Mouse (Mus musculus) myocyte (in vitro differentiated cells): ENCODE data around the gene Dner. TPM values are rescaled to one million over a fixed set of nuclear protein-coding genes. Genes with fewer than 3 reads are reported as not detected.
A peak's percentile ranks its signal among the peaks of the same experiment; 100 is the strongest.

Experiments used
- H3K27me3 ChIP-seq: one replicate; pipeline ENCODE4 v1.6.1; 2011; ENCODE audit not compliant: control insufficient read depth, insufficient read depth, insufficient read length
- H3K36me3 ChIP-seq: one replicate; pipeline ENCODE4 v1.6.1; 2011; ENCODE audit not compliant: control insufficient read depth, insufficient read depth
- H3K4me2 ChIP-seq: one replicate; pipeline ENCODE4 v1.6.1; 2011; ENCODE audit warnings: low read depth, control low read depth
- H3K4me3 ChIP-seq: one replicate; pipeline ENCODE4 v1.5.1; 2011; ENCODE audit warnings: mild to moderate bottlenecking, control low read depth, moderate library complexity
- H3K79me2 ChIP-seq: one replicate; pipeline ENCODE4 v1.6.1; 2011; ENCODE audit not compliant: control insufficient read depth, insufficient read depth
- H3ac ChIP-seq: one replicate; pipeline ENCODE4 v1.6.1; 2011; ENCODE audit not compliant: control insufficient read depth, insufficient read length
- CEBPB ChIP-seq: IDR thresholded peaks from 2 replicates; pipeline ENCODE4 v1.6.1; 2011; ENCODE audit warnings: mild to moderate bottlenecking, moderate library complexity; ENCODE audit not compliant: poor library complexity, insufficient read depth, severe bottlenecking
- E2F4 ChIP-seq: IDR thresholded peaks from one replicate; pipeline ENCODE4 v1.6.1; 2011; ENCODE audit warnings: mild to moderate bottlenecking, control low read depth, moderate library complexity; ENCODE audit not compliant: insufficient read depth
- MAX ChIP-seq: IDR thresholded peaks from one replicate; pipeline ENCODE4 v1.6.1; 2011; ENCODE audit warnings: low read depth, mild to moderate bottlenecking, control low read depth
- MYOD1 ChIP-seq, 3 experiments: IDR thresholded peaks; one replicate each; pipeline ENCODE4 v1.6.1; 2011; ENCODE audit warnings: control low read depth in 2 of 3, low read depth in 2 of 3, mild to moderate bottlenecking in 2 of 3, moderate library complexity in 1 of 3; ENCODE audit not compliant: insufficient read length in 2 of 3, control insufficient read depth in 1 of 3
- MYOG ChIP-seq, 3 experiments: IDR thresholded peaks; one replicate each; pipeline ENCODE4 v1.6.1; 2011; ENCODE audit warnings: control low read depth in 2 of 3, low read depth in 2 of 3, mild to moderate bottlenecking in 2 of 3; ENCODE audit not compliant: insufficient read length in 2 of 3, control insufficient read depth in 1 of 3, insufficient read depth in 1 of 3
- POLR2A ChIP-seq: IDR thresholded peaks from one replicate; pipeline ENCODE4 v1.6.1; 2011; ENCODE audit warnings: low read depth, mild to moderate bottlenecking, control low read depth, moderate library complexity; ENCODE audit not compliant: insufficient read length
- POLR2AphosphoS2 ChIP-seq: IDR thresholded peaks from one replicate; pipeline ENCODE4 v1.6.1; 2011; ENCODE audit warnings: low read depth, control low read depth; ENCODE audit not compliant: insufficient read length
- REST ChIP-seq: IDR thresholded peaks from one replicate; pipeline ENCODE4 v1.6.1; 2011; ENCODE audit warnings: mild to moderate bottlenecking, control low read depth, moderate library complexity; ENCODE audit not compliant: insufficient read depth, insufficient read length
- SRF ChIP-seq: IDR thresholded peaks from one replicate; pipeline ENCODE4 v1.6.1; 2011; ENCODE audit warnings: low read depth; ENCODE audit not compliant: control insufficient read depth, insufficient read length
- TCF12 ChIP-seq: IDR thresholded peaks from one replicate; pipeline ENCODE4 v1.6.1; 2011; ENCODE audit warnings: mild to moderate bottlenecking, control low read depth; ENCODE audit not compliant: poor library complexity, insufficient read depth, severe bottlenecking
- TCF3 ChIP-seq: IDR thresholded peaks from one replicate; pipeline ENCODE4 v1.6.1; 2011; ENCODE audit warnings: low read depth, control low read depth; ENCODE audit not compliant: insufficient read length
- USF1 ChIP-seq: IDR thresholded peaks from one replicate; pipeline ENCODE4 v1.6.1; 2011; ENCODE audit warnings: low read depth, mild to moderate bottlenecking, control low read depth, moderate library complexity
- polyA plus RNA-seq: library from polyadenylated mRNA; unstranded; fragments of >200 nt; fragmentation: generic; extraction: Trizol; gene quantifications from one replicate; pipeline ENCODE4 v1.2.1, GENCODE M21; 2012; ENCODE audit warnings: missing spikeins

Gene Dner
- polyA plus RNA-seq, 1 experiment = 0.05 TPM

DNA sequence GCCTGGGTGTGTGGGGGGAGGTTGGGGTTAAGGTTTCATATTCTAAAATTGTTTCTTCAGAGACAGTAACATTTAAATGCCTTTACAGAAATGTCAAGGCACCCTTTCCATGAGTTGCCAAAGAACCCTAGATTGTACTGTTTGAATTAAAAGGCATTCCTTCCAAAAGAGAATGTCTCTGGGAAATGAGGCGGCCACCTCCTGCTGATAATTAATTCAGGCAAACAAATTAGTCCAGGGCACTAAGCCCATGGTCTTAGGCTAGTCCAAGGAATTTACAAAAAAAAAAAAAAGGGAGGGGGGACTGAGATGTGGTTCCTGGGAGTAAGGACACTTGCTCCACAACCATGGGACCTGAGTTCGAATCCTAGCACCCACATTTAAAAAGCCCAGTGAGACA is 273.1 kb downstream of the Dner start:
- no peaks in the 10 kb centered on the region for H3K79me2 ChIP-seq
- H3K27me3 ChIP-seq = no peaks in the 10 kb centered on the region
- no peaks in the 10 kb centered on the region for H3K36me3 ChIP-seq
- H3K4me2 ChIP-seq = no peak overlapping the region
- no peak for TF ChIP-seq REST
- no peak for TF ChIP-seq TCF3
- no peak for TF ChIP-seq POLR2AphosphoS2
- no peak for TF ChIP-seq POLR2A
- TF ChIP-seq MYOG (IDR thresholded peaks at IDR 0.05; ENCODE audit: control insufficient read depth in 1 of 3, insufficient read depth in 1 of 3, insufficient read length in 2 of 3, low read depth in 2 of 3) = no peak
- TF ChIP-seq TCF12 = no peak
- no peak for TF ChIP-seq MAX
- TF ChIP-seq MYOD1 (IDR thresholded peaks at IDR 0.05; ENCODE audit: control insufficient read depth in 1 of 3, insufficient read length in 2 of 3, low read depth in 2 of 3) = no peak
- no peak for TF ChIP-seq SRF
- no peak for TF ChIP-seq USF1
- TF ChIP-seq E2F4 = no peak
- no peak for TF ChIP-seq CEBPB
- H3K4me3 ChIP-seq = no peak overlapping the region
- H3ac ChIP-seq = no peak overlapping the region

DNA sequence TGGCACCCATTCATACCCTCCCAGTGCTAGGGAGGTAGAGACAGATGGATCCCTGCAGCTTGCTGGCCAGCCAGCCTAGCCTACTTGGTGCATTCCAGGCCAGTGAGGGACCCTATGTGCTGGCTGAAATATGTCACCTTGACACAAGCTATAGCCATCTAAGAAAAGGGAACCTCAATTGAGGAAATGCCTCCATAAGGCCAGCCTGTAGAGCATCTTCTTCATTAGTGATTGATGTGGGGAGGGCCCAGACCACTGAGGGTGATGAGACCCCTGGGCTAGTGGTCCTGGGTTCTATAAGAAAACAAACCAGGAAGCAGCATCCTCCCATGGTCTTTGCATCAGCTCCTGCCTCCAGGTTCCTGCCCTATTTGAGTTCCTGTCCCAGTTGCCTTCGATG is 274.2 kb downstream of the Dner start:
- Histone ChIP-seq H3K36me3 (no peaks in the 10 kb centered on the region), H3K4me3 (no peak overlapping the region), H3ac (no peak overlapping the region), H3K27me3 (no peaks in the 10 kb centered on the region), H3K79me2 (no peaks in the 10 kb centered on the region), H3K4me2 (no peak overlapping the region)
- no peak for TF ChIP-seq POLR2AphosphoS2
- TF ChIP-seq REST = no peak
- TF ChIP-seq USF1 = no peak

DNA sequence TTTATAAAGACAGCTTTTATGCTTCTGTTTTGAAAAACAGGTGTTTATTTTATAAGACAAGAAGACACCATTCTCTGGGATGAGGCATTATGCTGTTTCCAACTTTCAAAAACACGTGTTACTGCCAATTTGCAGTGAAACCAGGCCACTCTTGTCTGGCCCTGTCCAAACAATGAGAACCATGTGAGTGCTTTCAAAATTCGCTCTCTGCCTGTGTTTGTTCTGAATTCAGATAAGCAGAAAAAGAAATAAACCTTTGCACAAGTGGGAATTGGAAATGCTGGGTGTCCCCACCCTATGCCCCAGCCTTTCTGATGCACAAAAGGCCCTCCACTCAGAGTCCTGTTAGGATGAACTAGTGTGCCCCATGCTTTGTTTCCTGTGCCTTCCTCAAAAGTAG is 276.6 kb downstream of the Dner start:
- Histone ChIP-seq H3ac (no peak overlapping the region), H3K27me3 (no peaks in the 10 kb centered on the region), H3K79me2 (no peaks in the 10 kb centered on the region), H3K36me3 (no peaks in the 10 kb centered on the region), H3K4me3 (no peak overlapping the region), H3K4me2 (no peak overlapping the region)
- TF ChIP-seq POLR2AphosphoS2 = no peak
- TF ChIP-seq CEBPB = no peak
- no peak for TF ChIP-seq TCF12
- no peak for TF ChIP-seq E2F4
- no peak for TF ChIP-seq POLR2A
- no peak for TF ChIP-seq SRF
- no peak for TF ChIP-seq MAX
- no peak for TF ChIP-seq USF1
- no peak for TF ChIP-seq REST
- TF ChIP-seq MYOD1 (IDR thresholded peaks at IDR 0.05; ENCODE audit: control insufficient read depth in 1 of 3, insufficient read length in 2 of 3, low read depth in 2 of 3) = no peak
- no peak for TF ChIP-seq MYOG (IDR thresholded peaks at IDR 0.05; ENCODE audit: control insufficient read depth in 1 of 3, insufficient read depth in 1 of 3, insufficient read length in 2 of 3, low read depth in 2 of 3)
- TF ChIP-seq TCF3 = no peak

DNA sequence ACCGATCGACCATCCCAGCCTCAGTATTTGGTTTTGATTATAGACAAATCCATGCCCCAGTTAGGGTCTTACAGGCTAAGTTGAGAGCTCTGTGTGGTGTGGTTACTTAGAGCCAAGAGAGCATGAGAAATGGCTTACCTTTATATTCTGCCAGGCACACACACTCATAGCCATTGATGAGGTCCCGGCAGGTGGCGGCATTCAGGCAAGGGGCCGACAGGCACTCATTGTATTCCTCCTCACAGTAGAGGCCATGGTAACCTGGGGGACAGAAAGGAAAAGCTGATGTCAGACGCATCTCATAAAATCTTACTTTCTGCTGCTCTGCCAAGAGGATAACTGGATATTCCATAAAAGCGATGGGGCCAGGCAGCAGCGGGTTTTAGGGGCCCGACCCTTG is 277.5 kb downstream of the Dner start:
- H3K27me3 ChIP-seq = no peaks in the 10 kb centered on the region
- no peaks in the 10 kb centered on the region for H3K36me3 ChIP-seq
- no peaks in the 10 kb centered on the region for H3K79me2 ChIP-seq
- TF ChIP-seq MYOD1 (IDR thresholded peaks at IDR 0.05; ENCODE audit: control insufficient read depth in 1 of 3, insufficient read length in 2 of 3, low read depth in 2 of 3) (no peak), TCF3 (no peak), E2F4 (no peak), USF1 (no peak), TCF12 (no peak), POLR2AphosphoS2 (no peak), MAX (no peak), POLR2A (no peak), CEBPB (no peak), SRF (no peak), MYOG (IDR thresholded peaks at IDR 0.05; ENCODE audit: control insufficient read depth in 1 of 3, insufficient read depth in 1 of 3, insufficient read length in 2 of 3, low read depth in 2 of 3) (no peak), REST (no peak)
- H3K4me2 ChIP-seq = no peak overlapping the region
- no peak overlapping the region for H3K4me3 ChIP-seq
- H3ac ChIP-seq = no peak overlapping the region

DNA sequence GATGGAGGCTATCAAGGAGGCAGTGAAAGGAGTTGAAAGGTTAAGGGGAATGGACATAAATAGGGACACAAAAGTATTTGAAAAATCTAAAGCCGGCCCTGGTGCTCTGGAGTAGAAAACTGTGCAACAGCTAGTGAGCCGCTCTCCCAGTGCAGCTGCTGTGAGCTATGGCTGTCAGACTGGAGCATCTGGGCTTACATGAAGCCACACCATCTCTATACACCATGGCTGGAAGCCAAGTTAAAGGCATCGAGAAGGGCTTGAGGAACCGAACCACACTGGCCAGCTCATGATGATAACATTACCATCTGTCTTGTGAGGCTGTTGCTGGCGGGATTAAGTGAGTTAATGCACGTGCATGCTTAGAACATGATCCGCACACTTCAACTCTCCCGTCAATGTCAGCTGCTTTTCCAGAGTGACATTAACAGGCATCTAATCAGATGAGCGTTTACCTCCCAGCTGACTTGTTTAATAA is 278.2 kb downstream of the Dner start:
- H3K4me2 ChIP-seq = no peak overlapping the region
- H3ac ChIP-seq = no peak overlapping the region
- H3K36me3 ChIP-seq = no peaks in the 10 kb centered on the region
- no peaks in the 10 kb centered on the region for H3K79me2 ChIP-seq
- H3K4me3 ChIP-seq = no peak overlapping the region
- TF ChIP-seq MYOD1 (IDR thresholded peaks at IDR 0.05; ENCODE audit: control insufficient read depth in 1 of 3, insufficient read length in 2 of 3, low read depth in 2 of 3) = peak in 1 of 3 experiments; percentile 35
- no peak for TF ChIP-seq POLR2A
- TF ChIP-seq CEBPB = no peak
- no peak for TF ChIP-seq MAX
- peak in 1 of 3 experiments; percentile 36 for TF ChIP-seq MYOG (IDR thresholded peaks at IDR 0.05; ENCODE audit: control insufficient read depth in 1 of 3, insufficient read depth in 1 of 3, insufficient read length in 2 of 3, low read depth in 2 of 3)
- TF ChIP-seq POLR2AphosphoS2 = no peak
- H3K27me3 ChIP-seq = no peaks in the 10 kb centered on the region
